Mouse (Mus musculus): Measurements from ENCODE around the gene Adam1a. TPM values are rescaled to one million over a fixed set of nuclear protein-coding genes. Genes with fewer than 3 reads are reported as not detected.

The Adam1a gene
- total RNA-seq, 4 experiments from 2014 or later = 1.6 to 3.1 (median 2.3) TPM

- DNase-seq (ENCODE audit: low spot score) = no peak
Observed at GRCm38 (mm10) chr5:121500719-121501118, 44.6 kb downstream of the Adam1a start.

DNA sequence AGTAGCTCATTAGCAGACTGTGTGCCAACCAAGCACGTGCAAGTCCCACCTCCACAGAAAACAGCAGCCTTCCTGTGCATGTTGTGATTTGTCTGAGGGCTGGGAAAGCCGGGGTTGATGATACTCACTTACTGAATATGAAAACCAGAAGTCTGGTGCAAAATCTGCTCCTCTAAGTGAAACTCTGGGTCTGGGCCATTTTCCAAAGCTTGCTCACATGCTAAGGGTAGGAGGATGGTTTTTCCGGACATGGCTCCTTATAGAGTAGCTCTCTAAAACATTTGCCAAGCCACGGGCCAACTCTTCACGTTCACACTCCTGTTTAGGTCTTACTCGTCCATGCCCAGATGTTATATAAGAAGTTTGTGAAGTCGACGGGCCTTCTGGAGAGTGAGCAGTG is 52.0 kb downstream of the Adam1a start:
- DNase-seq (ENCODE audit: low spot score) = no peak

- no peak for DNase-seq (ENCODE audit: low spot score)
Observed at GRCm38 (mm10) chr5:121484801-121485200, 60.5 kb downstream of the Adam1a start.

GRCm38 (mm10) chr5:121477680-121478079 is 67.6 kb downstream of the Adam1a start:
- DNase-seq (ENCODE audit: low spot score) = peak; percentile 59

GRCm38 (mm10) chr5:121476040-121476439 is 69.2 kb downstream of the Adam1a start:
- no peak for DNase-seq (ENCODE audit: low spot score)

GRCm38 (mm10) chr5:121474610-121475009 is 70.7 kb downstream of the Adam1a start:
- DNase-seq (ENCODE audit: low spot score) = no peak

DNA sequence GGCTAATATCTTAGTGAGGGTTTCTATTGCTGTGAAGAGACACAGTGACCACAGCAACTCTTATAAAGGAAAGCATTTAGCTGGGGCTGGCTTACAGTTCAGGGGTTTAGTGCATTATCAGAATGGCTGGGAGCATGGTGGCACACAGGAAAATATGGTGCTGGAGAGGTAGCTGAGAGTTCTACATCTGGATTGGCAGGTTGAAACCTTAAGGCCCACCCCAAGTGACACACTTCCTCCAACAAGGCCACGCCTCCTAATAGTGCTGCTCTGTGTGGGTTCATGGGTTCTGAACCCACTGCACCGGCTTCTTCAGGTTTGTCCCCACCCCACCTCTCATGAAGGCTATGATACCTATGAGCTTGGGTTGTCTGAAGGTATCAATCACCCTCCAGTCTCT is 72.9 kb downstream of the Adam1a start:
- no peak for DNase-seq (ENCODE audit: low spot score)

DNA sequence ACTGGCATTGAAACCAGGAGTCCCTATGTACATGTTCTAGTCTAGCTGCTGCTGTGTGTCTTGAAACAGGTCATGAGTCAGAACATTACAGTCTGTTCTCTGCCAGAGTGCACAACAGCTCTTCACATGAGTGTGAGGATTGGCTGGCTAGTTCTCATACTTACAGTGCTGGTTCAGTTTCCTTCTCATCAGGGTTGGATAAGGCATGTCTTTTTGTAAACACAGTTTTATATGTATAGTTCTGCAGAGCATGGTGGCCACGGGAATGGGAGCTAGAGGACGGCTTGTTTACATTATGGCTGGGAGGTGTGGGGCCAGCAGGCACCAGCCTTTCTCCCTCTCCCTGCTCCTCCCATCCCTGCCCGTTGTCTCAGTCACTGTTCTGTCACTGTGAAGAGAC is 75.7 kb downstream of the Adam1a start:
- no peak for DNase-seq (ENCODE audit: low spot score)

Other genes starting within 250 kb of the Adam1a start
- 10 to 100 TPM; 52.5 to 62.3 (median 57.9) TPM for gene Trafd1, start 159.8 kb downstream of the Adam1a start, total RNA-seq (2022)
- gene Naa25, start 147.5 kb downstream of the Adam1a start, total RNA-seq (2022) = 10 to 100 TPM; 20.0 to 23.2 (median 20.6) TPM
- 10 to 100 TPM; 12.6 to 15.1 (median 13.4) TPM for gene Tmem116, start 93.6 kb downstream of the Adam1a start, total RNA-seq (2022)
- gene Erp29, start 93.0 kb downstream of the Adam1a start, total RNA-seq (2022) = 10 to 100 TPM; 62.1 to 66.1 (median 64.4) TPM
- not detected for gene Adam1b, start 42.0 kb downstream of the Adam1a start, total RNA-seq (2022)
- gene Gm42878, start within 50 bp of the Adam1a start, total RNA-seq (2022) = not detected
- gene Mapkapk5, start 423 bp upstream of the Adam1a start, total RNA-seq (2022) = 100 to 1,000 TPM; 104 to 124 (median 121) TPM
- 100 to 1,000 TPM; 363 to 434 (median 401) TPM for gene Aldh2, start 48.3 kb upstream of the Adam1a start, total RNA-seq (2022)
- gene Acad12, start 73.5 kb upstream of the Adam1a start, total RNA-seq (2022) = 100 to 1,000 TPM in 2 of 4 experiments, 10 to 100 TPM in 2; 97.0 to 106 (median 99.0) TPM
- 10 to 100 TPM; 26.3 to 29.6 (median 26.9) TPM for gene Acad10, start 115.0 kb upstream of the Adam1a start, total RNA-seq (2022)
- 10 to 100 TPM; 26.0 to 30.9 (median 29.3) TPM for gene Brap, start 115.1 kb upstream of the Adam1a start, total RNA-seq (2022)
- 100 to 1,000 TPM; 143 to 153 (median 147) TPM for gene Atxn2, start 165.9 kb upstream of the Adam1a start, total RNA-seq (2022)

All from heart, adult 8-10 months (tissue).